Mouse (Mus musculus) CH12.LX (cell line): ENCODE data around the gene Gstm6.
A peak's percentile ranks its signal among the peaks of the same experiment; 100 is the strongest.

Experiments used
- CHD2 ChIP-seq: IDR thresholded peaks from 2 replicates; pipeline ENCODE4 v1.6.1; 2011; ENCODE audit warnings: low read length, improper control_type of control experiment
- CTCF ChIP-seq, 2 experiments: IDR thresholded peaks in 1 of 2; conservative IDR thresholded peaks in 1 of 2; 2 replicates each; pipeline ENCODE4 v1.5.1; 2011 to 2012; ENCODE audit warnings: low read depth in 2 of 2, low read length in 2 of 2, improper control_type of control experiment in 1 of 2, inconsistent platforms in 1 of 2, mild to moderate bottlenecking in 1 of 2, moderate library complexity in 1 of 2
- E2F4 ChIP-seq: IDR thresholded peaks from 2 replicates; pipeline ENCODE4 v1.6.1; 2011; ENCODE audit warnings: low read depth, low read length, improper control_type of control experiment; ENCODE audit not compliant: insufficient replicate concordance
- EP300 ChIP-seq: IDR thresholded peaks from 2 replicates; pipeline ENCODE4 v1.6.1; 2011; ENCODE audit warnings: low read length, improper control_type of control experiment
- HCFC1 ChIP-seq: IDR thresholded peaks from 2 replicates; pipeline ENCODE4 v1.6.1; 2012; ENCODE audit warnings: low read depth, mild to moderate bottlenecking, inconsistent platforms, low read length, improper control_type of control experiment
- MAX ChIP-seq: IDR thresholded peaks from 2 replicates; pipeline ENCODE4 v1.6.1; 2011; ENCODE audit warnings: low read length, improper control_type of control experiment
- POLR2A ChIP-seq: IDR thresholded peaks from 2 replicates; pipeline ENCODE4 v1.6.1; 2011; ENCODE audit warnings: low read depth, mild to moderate bottlenecking, improper control_type of control experiment, low read length
- TCF12 ChIP-seq: IDR thresholded peaks from 2 replicates; pipeline ENCODE4 v1.6.1; 2014; ENCODE audit warnings: low read depth, mild to moderate bottlenecking, inconsistent platforms, low read length, improper control_type of control experiment
- ZNF384 ChIP-seq: IDR thresholded peaks from 2 replicates; pipeline ENCODE4 v1.6.1; 2012; ENCODE audit warnings: low read depth, low read length, improper control_type of control experiment, inconsistent platforms

DNA sequence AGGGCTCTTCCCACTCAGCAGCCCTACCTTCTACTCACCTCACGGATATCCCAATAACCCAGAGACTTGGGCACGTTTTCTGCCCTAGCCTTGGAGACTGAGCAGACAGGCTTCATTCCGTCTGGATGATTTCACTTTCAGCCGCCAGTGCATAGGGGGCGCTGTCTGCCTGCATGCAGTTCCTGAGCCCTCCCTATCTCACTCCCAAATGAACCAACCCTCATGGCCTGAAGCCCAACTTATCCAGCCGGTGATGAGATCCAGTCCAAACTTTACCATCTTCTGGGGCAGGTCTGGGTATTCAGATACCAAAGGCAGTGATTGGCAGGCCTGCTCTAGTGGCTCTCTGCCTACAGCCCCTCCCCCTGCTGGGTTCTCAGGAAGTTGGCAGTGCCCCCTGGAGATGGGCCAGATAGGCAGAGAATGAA is 9.8 kb upstream of the Gstm6 start:
- TF ChIP-seq CHD2 (no peak), CTCF (conservative IDR thresholded peaks at IDR 0.05 in 1 of 2, IDR thresholded peaks at IDR 0.05 in 1 of 2; ENCODE audit: low read depth in 2 of 2, low read length in 2 of 2) (peak; percentile 72 to 75), ZNF384 (no peak), MAX (no peak), EP300 (no peak), POLR2A (no peak), E2F4 (no peak), HCFC1 (no peak), TCF12 (no peak)
